Mouse (Mus musculus): Measurements from ENCODE around the gene Notch4.

Notch4 gene

DNA sequence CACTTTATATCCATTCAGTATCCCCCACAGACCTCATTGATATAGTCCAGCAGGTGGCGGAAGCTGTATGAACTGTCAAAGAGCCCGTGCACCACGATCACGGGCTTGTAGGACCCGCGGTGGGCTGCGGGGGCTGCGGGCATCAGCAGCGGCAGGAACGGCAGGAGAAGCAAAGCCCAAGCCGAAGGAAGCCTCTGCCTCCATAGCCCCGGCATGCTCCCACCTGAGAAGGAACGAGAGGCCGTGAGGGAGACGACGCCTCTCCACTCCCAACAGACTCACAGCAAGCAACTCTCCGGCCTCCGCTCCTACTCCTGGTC is 62.7 kb downstream of the Notch4 start:
- no peak for DNase-seq (ENCODE audit: low spot score)

- DNase-seq (ENCODE audit: low spot score): peak; percentile 89
Measured at GRCm38 (mm10) chr17:34627093-34627942, 63.2 kb downstream of the Notch4 start.

DNA sequence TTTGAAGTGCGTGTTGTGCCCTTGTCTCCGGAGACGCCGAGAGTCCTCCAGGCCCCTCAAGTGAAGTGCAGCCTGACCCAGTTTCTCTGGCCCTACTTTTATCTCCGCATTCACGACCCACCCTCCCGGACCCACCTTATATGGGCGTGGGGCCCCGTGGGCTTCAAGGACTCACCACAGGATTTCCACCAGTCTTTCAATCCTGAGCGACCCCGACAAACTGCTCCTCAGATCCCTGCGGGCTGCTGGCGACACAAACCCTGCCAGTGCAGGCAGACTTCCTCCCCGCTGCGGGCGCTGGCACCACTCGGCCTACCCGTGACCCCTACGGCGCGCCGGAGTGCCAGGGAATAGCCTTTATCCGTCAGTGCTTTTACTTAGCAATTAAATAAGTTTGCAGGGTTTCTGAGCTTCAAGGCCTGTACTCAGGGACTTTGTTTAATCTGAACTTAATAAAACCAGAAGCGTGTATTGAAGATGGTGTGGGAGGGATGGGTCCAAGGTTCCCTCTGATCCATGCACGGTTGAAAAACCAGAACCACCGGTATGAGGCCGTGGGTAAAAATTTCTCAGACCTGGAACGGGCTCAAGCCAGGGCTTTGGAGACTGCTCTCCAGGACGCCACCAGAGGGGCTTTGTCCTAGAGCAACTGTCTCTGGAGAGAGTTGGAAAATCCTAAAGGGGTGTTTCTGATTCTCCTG is 64.0 kb downstream of the Notch4 start, which contains the start of gene Ppt2:
Ppt2 (minus strand) TSS at position 568 of the 701 bp plus-strand sequence.
- peak; percentile 51 for DNase-seq (ENCODE audit: low spot score)

DNA sequence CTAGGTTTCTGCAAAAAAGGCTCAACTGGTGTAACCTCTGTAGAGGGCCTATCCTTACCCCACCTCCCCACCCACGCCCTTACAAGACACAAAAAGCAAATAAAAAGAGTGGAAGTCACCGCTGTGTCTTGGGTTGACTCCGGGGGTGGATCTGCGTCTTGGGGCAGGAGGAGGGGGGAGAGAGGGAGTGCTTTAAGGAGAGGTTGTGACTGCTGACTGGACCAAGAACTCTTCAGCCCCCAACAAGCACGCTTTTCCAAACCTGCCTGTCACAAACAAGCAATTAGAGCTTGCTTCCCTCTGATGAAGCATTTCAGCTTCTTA is 64.5 kb downstream of the Notch4 start:
- no peak for DNase-seq (ENCODE audit: low spot score)

DNA sequence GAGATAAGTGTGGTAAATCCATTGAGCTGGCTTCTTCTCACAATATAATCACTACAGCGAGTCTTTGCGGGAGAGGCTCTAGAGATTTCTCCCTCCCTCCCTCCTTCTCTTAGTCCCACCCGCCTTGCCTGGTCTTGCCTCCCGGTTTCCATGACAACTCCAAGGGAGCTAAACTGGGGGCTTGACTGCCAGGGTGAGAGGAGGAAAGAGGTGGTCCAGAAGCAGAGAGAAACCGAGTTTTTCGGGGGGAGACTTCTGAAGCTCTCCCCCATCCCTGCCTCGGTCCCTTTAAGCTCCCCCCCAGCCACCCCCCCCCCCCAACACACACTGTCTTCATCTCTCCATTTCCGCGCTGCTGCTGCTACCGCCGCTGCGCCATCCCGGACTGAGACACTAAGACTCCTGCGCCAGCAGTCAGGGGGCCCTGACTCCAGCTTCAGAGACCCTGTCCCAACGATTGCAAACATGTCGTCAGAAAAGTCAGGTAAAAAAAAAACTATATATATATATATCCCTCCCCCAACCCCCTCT is 65.2 kb downstream of the Notch4 start, which contains the start of gene Prrt1:
Prrt1 (plus strand) TSS at position 313 of the 531 bp plus-strand sequence.
- DNase-seq (ENCODE audit: low spot score): no peak

DNA sequence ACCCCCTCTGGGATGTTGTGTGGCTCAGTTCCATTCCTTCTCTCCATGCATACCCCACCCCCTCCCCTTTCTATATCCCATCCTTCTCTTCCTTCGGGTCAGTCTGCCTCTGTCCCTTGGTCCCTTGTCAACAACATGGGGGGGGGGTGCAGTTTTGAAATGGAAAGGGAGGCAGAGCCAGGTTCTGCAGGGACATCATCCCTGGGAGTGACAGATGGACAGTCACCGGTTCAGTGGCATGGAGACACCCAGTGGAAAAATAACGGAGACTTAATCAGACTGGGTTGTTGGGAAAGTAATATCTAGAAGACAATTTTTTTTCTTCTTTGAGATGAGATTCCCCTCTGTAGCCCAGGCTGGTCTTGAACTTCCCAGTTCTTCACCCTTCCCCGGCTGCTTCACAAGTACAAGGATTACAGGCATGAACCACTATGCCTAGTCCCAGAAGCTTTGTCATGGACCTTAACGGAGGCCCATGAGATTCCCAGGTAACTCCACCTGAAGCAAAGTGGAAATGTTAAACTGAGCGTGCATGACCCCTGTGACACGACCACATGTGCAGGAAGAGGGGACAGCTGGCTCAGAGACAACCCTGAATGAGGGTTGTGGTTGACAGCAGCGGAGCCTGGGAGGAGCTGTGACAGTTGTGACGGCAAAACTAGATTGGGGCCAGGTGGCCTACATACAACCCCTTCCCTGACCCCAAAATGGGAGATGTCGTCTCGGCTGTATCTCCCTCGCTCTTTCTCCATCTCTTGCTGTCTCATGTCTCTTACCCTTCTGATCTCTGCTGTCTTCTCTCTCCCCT is 65.9 kb downstream of the Notch4 start:
- no peak for DNase-seq (ENCODE audit: low spot score)

- no peak for DNase-seq (ENCODE audit: low spot score)
Measured at GRCm38 (mm10) chr17:34630761-34631301, 66.8 kb downstream of the Notch4 start.

DNA sequence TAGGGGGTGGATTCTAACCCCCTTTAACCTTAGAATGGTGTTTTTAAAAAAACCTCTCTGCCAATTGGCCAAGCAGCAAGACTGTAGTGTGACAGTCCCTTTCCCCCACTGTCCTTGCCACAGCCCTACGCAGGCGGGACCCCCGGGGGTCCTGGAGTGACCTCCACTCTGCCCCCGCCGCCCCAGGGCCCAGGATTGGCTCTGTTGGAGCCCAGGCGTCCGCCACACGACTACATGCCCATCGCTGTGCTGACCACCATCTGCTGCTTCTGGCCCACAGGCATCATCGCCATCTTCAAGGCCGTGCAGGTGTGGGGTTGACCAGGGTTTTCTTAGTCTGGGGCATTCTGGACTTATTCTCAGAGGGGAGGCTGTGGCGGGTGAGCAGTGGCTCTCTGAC is 67.6 kb downstream of the Notch4 start:
- DNase-seq (ENCODE audit: low spot score): no peak

- peak; percentile 85 for DNase-seq (ENCODE audit: low spot score)
Measured at GRCm38 (mm10) chr17:34632261-34632691, 68.2 kb downstream of the Notch4 start.

DNA sequence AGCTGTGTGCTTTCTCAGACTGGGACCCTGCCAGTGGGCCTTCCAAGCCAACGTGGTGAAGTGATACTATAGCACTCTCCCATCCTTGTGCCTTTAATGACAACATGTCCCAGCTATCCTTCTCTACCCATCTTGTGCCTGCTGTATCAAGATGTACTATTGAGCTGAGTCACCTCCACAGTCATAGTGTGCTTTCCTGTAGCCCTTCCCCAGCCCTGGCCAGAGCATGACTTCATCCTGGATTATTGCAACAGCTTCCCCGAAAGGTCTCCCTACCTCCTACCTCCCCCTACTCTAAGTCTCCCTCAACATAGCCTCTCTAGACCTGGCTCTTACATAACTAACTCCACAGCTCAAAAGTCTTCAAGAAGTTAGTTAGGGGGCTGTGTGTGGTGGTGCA is 71.6 kb downstream of the Notch4 start:
- DNase-seq (ENCODE audit: low spot score): no peak

DNA sequence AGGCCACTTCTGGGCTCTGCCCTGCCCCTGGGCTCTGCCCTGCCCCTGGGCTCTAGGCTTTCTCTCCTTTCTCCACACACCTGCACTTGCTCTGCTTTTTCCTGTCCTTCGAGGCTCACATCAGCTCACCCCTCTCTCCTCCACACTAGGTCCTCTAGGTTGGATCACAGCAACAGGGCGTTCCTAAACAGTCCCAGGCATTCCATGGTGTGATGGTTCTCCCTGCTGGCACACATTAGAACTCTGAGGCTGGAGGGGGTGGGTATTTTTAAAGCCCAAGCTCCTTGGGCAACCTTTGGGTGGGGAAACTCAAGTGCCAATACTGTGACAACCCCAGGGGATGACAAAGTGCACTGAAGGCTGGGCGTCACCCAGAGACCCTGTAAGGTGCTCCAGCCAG is 73.4 kb downstream of the Notch4 start:
- no peak for DNase-seq (ENCODE audit: low spot score)

All from lung, postnatal 25 days (tissue).